Mouse (Mus musculus) gastrocnemius, postnatal 4 days (tissue): ENCODE results near the gene Hsd17b13. TPM values are rescaled to one million over a fixed set of nuclear protein-coding genes. Genes with fewer than 3 reads are reported as not detected.
A peak's percentile ranks its signal among the peaks of the same experiment; 100 is the strongest.
"Not testable (repeated sequence)": the region's sequence is repeated elsewhere in the genome, so short reads cannot be mapped to it uniquely, and the experiment has no call there.

Experiments used
- DNase-seq, 2 experiments: peaks; one replicate each; pipeline ENCODE4 v3.0.0; 2021 to 2022; ENCODE audit warnings: low spot score in 2 of 2, mixed read lengths in 2 of 2
- total RNA-seq, 2 experiments: library from RNA; stranded (reverse); gene quantifications; 2 replicates each; pipeline ENCODE4 v1.2.3; 2021

Gene Hsd17b13
- total RNA-seq, 2 experiments from 2014 or later = 0.88 TPM; not detected in 1

DNA sequence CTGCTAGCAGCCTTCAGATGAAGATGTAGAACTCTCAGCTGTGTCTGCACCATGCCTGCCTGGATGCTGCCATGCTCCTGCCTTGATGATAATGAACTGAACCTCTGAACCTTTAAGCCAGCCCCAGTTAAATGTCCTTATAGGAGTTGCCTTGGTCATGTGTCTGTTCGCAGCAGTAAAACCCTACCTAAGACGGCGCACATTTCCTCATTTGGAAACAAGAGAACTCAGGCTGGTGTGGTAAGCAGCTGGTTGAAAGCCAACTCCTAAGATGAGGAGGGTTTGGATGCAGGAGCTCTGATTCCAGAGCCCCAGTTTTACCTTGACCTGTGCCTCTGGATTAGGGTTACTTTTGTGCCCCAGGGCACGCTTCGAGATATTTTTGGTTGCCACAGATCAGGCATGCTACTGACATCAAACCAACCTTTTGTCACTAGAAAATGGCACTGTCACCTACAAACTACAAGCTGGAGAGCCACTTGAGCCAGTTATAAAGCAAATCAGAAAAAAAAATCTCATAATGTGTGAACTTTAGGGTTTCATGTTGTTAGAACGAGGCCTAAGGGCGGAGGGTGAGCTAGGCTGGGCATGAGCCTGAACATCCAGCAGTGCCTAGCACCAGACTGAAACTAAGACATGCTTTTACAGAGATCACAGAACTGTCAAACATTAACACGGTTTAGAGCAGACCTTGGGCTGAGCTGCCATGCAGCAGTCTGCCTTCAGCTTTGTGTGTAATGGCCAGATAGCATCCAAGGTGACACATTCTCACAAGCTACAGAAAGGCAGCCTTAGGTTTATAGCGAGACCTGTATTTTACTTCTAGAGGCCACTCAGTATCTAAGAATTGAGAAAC lies 3.7 kb upstream of the Hsd17b13 start:
- no peak for DNase-seq

DNA sequence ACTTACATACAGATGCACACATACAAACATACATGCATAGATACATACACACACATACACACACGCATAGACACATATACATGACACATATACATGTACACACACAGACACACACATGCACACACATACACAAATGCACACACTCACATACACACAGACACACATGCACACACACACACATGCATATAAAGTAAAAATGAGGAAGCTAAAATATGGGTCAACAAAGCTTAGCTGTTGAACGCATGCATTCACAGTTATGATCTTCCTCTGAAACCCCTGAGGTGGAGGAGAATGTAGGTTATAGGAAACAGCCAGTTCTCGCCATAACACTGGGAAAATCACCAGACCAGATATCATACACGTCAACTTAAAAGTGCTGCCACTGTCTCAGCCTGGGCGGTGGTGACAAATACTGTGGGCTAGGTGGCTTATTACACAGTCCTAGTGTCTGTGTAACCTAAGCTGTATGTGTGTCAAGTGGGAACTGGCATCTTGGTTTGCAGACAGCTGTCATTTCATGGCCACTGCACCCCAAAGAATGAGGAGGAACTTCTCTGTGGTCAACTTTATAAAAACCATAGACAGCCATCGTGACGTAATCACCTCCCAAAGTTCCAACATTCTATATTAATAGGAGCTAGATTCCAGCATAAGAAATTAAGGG lies 829 bp upstream of the Hsd17b13 start:
- no peak for DNase-seq

GRCm38 (mm10) chr5:103975736-103976135 lies 1.5 kb downstream of the Hsd17b13 start:
- DNase-seq = no peak

GRCm38 (mm10) chr5:103972801-103973200 lies 4.4 kb downstream of the Hsd17b13 start:
- DNase-seq = no peak

DNA sequence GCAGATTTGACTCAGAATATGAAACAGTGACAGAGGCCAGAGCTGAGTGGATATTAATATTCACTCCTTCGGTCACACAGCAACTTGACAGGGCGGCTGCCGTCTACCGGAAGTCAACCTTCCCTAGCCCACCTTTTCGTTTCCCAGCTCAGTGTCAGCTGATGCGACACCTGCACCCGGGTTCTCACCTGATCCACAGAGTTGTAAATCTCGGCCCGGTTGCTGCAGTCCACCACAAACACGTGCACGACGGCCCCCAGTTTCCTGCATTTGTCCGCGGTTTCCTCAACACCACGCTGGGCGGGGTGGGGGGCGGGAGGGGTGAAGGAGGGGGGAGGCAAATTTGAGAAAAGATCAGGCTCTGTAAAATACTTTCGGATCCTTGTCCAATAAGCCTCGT lies 4.8 kb downstream of the Hsd17b13 start:
- no peak for DNase-seq

GRCm38 (mm10) chr5:103971051-103971450 lies 6.2 kb downstream of the Hsd17b13 start:
- no peak for DNase-seq

DNA sequence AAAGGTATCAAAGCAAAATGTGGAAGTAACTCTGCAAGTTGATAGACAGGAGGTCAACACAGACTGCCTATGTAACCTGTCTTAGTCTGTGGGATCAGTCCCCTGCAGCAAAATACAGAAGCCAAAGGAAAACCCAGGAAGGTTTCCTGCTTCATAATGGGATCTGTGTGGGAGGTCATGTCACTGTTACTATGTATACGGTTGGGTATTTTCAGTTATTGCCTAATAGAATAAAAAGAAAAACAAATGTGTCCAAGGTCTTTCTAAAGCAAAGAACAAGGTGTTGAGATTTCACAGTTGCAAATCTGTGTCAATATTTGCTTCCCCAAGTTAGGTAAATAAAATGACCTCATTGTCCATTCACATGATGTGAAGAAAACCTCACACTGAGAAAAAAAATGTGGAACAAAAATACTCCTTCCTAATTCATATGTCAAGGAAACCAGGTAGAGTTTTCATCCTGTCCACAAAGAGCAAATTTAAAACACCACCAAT lies 14.2 kb downstream of the Hsd17b13 start:
- DNase-seq = no peak

- no peak for DNase-seq
Observed at GRCm38 (mm10) chr5:103954638-103955037, 22.6 kb downstream of the Hsd17b13 start.

- no peak for DNase-seq
Observed at GRCm38 (mm10) chr5:103953135-103954083, 23.8 kb downstream of the Hsd17b13 start.

GRCm38 (mm10) chr5:103950138-103950537 lies 27.1 kb downstream of the Hsd17b13 start:
- DNase-seq = not testable (repeated sequence)

DNA sequence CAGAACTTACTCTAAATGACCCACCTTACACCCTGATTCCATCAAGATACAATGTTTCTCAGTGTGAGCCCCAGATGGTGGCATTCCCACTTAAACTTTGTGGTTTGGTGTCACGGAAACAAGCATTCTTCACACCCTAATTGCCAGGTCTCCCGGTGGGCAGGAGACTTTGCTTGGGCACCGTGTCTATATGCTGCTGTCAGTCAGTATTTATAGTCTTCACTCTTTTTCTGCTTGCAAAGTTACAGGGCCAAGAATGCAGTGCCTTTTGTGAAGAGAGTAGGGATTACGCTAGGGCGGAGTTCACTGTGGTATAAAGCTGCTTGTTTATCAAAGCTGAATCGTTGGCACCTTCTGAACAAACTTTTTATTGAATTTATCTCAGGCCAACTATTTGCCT lies 34.0 kb downstream of the Hsd17b13 start:
- no peak for DNase-seq

- DNase-seq = no peak
Observed at GRCm38 (mm10) chr5:103939856-103940255, 37.4 kb downstream of the Hsd17b13 start.

DNA sequence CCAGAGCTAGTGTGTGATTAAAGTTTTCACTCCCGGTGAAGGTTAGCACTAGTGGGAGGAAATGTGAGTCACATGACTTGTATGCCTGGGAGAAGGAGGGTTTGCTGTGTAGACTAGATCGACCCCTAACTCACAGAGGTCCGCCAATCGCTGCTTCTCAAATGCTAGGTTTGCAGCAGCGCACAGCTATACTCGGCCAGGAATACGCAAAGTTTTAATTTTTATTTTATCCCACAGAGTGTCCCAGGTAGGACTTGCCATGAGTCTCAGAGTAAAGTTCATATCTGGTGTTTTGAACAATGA lies 37.9 kb downstream of the Hsd17b13 start:
- no peak for DNase-seq

DNA sequence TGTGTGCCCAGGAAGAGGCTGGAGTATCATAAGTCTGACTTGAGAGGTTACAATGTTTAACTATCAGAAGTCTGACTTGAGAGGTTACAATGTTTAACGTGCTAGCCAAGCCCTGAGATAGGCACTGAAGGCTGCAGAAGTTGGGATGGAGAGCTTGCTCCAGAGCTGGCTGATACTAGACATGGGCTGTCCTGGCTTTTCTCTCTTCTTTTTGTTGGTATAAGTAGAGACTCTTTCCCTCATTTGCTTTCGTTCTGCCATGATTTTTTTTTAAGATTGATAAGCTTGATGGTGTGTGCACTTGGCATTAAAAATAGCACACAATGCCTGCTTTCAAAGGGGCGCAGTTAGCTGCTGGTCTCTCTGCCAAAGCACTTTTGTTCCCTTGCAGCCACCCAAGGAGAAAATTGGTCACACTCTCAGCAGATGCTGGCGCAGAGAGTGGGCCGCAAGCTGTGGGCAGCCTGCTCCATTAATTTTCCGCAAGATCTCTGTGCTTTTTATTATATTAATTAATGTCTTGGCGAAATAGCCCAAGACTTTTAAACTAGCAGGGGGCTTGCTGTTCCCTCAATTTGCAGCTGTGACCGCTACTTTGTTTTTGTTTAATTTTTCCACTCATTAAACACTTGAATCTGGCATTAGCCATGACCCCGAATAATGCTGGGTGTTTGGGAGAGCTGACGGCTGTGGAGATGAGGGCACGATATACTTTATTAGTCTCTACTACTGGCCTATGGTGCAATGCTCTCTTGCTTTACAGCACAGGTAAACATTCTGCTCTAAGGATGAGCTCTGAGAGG lies 38.5 kb downstream of the Hsd17b13 start:
- DNase-seq = no peak

- DNase-seq = no peak
Observed at GRCm38 (mm10) chr5:103936906-103937589, 40.2 kb downstream of the Hsd17b13 start.

DNA sequence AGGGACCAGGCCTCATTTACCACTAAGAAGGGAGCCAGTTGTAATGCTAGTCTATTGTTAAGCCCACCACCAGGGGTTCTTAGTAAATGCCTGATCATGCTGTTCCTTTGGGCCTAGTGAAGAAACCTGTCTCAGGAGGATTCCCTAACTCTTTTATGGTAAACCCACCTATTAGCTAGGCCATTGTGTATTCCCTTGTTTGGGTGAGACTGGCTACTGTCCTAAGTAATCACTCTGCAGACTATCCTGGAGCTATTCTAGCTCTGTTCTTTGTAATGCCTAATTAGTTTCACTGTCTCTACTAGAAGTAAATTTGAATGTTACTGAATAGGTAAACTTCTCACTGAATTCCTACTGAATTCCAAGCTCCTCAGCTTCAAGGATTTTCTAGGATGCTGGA lies 45.3 kb downstream of the Hsd17b13 start:
- DNase-seq = not testable (repeated sequence)

- no peak for DNase-seq
Observed at GRCm38 (mm10) chr5:103930511-103930910, 46.7 kb downstream of the Hsd17b13 start.

- no peak for DNase-seq
Observed at GRCm38 (mm10) chr5:103928196-103928550, 49.0 kb downstream of the Hsd17b13 start.

GRCm38 (mm10) chr5:103927429-103928195 lies 49.6 kb downstream of the Hsd17b13 start:
- peak; percentile 91 to 93 for DNase-seq
